Mouse (Mus musculus) kidney, postnatal 14 days (tissue): ENCODE data around the gene Rpap3.
A peak's percentile ranks its signal among the peaks of the same experiment; 100 is the strongest.
"Not testable (repeated sequence)": the region's sequence is repeated elsewhere in the genome, so short reads cannot be mapped to it uniquely, and the experiment has no call there.

Experiments
- DNase-seq: peaks from one replicate; pipeline ENCODE4 v3.0.0; 2022; ENCODE audit warnings: mixed read lengths

The Rpap3 gene

GRCm38 (mm10) chr15:97682053-97682452 is 23.6 kb downstream of the Rpap3 start:
- peak; percentile 65 for DNase-seq

- DNase-seq: peak; percentile 31
Observed at GRCm38 (mm10) chr15:97679991-97680681, 25.5 kb downstream of the Rpap3 start.

DNA sequence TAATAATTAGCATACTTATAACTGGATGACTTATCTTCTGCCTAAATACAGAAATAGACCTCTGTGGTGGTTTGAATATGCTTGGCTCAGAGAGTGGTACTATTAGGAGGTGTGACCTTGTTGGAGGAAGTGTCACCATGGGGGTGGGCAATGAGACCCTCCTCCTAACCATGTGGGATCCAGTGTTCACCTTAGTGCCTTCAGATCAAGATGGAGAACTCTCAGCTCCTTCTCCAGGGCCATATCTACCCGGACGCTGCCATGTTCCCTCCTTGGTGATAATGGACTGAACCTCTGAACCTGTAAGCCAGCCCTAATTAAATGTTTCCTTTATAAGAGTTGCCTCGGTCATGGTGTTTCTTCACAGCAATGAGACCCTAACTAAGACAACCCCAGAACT is 28.3 kb downstream of the Rpap3 start:
- no peak for DNase-seq

DNA sequence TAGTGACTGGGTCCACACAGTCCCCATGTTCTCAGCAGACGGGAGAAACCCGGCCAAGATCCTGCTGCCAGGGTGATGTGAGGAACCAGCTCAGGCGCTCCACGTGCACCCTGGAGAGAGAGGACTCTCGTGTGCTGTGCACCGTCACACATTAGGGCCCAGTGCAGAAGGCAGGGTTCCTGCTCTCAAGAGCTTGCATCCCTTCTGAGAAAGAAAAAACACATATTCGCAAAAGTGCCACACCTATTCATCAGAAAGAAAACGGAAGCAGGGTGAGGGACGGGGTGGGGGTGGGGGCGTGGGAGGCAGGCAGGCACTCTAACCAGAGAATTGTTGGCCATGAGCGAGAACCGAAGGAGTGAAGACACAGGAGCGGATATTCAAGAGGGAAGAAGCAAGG is 29.7 kb downstream of the Rpap3 start:
- no peak for DNase-seq

- no peak for DNase-seq
Observed at GRCm38 (mm10) chr15:97674423-97674822, 31.2 kb downstream of the Rpap3 start.

GRCm38 (mm10) chr15:97673256-97674000 is 32.2 kb downstream of the Rpap3 start:
- DNase-seq: no peak

DNA sequence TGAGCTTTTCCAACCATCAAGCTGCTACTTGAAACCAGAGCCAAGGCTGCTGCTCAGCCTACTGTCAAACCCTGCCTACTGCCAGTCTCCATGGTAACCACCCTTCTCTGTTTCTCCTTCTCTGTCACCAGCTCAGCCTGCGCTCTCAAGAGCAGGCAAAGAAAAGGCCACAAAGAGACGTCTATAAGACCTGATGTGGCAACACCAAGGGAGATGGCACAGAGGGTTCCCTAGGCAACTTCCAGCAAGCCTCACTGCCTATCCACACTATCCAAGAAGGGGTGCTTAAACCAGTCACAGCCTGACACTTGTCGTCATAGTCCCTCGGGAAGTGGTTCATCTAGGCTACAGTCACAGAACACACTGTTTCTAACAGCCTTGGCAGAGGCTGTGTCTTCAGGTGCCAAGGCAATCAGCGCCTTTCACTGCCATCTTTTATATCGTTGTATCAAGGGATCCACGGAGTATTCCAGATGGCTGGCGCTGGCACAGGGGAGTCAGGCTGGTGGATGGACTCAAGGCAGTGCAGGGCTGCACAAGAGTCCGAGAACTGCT is 33.3 kb downstream of the Rpap3 start:
- no peak for DNase-seq

GRCm38 (mm10) chr15:97670554-97670953 is 35.1 kb downstream of the Rpap3 start:
- no peak for DNase-seq

- not testable (repeated sequence) for DNase-seq
Observed at GRCm38 (mm10) chr15:97668158-97668877, 37.3 kb downstream of the Rpap3 start.

- DNase-seq: peak; percentile 73
Observed at GRCm38 (mm10) chr15:97667437-97667836, 38.2 kb downstream of the Rpap3 start.

DNA sequence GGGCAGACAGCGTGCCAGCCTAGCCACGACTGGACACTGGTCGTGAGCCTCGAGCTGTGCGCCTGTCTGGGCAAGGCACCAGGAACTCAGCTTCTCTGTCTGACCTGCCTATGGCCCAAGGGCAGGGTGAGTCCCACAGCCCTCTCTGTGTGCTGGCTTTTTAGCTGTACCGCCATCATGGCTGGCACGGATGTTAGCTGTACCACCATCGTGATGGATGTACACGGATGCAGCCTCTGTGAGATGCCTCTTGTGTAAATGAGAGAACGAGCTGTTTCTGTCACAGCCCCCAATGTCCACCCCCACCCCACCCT is 39.2 kb downstream of the Rpap3 start:
- DNase-seq: no peak

DNA sequence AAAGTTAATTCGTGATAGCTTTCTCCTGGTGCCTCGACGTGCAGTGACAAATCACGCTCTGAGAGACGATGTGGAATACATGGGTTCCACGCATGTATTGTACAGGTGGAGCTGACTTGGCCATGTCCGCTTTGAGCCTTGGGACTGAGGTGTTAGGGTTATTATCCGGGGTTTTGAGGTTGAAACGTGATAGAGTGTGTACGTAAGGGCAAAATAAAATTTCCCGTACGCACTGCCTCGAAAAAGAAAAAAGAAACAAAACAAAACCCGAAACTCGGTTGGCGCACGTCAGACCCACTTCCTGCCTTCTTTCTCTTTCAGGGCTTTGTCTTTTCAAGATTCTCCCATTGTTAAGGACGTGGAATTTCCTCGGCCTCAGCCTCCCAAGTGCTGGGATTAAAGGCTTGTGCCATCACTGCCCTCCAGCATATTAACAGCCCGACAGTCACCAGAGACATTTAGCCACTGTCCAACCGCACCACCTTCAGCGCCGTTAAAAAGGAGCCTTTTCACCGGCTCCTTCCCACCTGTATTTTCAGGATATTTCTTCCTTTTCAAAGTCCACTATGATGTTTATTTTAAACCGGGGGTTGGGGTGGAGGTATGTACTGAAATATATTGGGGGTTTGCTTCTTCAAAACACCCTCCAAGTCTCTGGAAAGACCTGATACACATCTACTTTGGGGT is 39.7 kb downstream of the Rpap3 start:
- no peak for DNase-seq

DNA sequence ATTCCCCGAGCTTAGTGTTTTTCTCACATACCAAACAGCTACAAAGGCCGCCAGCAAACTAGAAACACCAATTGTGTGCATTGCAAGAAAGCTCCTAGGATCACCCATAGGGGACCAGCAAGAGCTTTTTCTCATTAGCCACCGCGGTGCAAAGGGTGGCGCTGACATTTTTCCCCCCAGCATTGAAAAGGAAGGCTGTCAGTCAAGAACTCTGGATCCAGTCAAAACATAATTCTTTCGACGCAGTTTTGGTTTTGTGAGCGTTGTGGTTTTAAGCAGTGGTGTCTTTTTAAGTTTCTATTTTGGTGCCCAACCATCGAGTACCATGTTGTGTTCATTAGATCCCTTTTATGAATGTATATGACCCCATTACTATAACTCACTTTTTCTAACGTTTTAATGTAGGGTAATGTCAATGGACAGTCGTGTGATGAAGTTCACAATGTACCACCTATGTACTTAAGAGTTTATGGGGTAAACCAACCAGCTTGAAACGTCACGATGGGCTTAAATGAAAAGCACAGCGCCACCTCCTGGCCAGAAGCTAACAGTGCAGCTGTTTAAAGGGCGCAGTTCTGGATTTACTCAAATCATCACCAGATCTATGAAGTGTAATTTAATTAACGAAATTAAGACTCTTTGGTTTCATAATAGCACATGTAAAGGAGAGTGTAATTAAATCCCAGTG is 40.5 kb downstream of the Rpap3 start:
- no peak for DNase-seq

GRCm38 (mm10) chr15:97663750-97664406 is 41.7 kb downstream of the Rpap3 start:
- DNase-seq: peak; percentile 74

GRCm38 (mm10) chr15:97658755-97659116 is 46.9 kb downstream of the Rpap3 start:
- DNase-seq: no peak

- no peak for DNase-seq
Observed at GRCm38 (mm10) chr15:97657856-97658754, 47.5 kb downstream of the Rpap3 start.

DNA sequence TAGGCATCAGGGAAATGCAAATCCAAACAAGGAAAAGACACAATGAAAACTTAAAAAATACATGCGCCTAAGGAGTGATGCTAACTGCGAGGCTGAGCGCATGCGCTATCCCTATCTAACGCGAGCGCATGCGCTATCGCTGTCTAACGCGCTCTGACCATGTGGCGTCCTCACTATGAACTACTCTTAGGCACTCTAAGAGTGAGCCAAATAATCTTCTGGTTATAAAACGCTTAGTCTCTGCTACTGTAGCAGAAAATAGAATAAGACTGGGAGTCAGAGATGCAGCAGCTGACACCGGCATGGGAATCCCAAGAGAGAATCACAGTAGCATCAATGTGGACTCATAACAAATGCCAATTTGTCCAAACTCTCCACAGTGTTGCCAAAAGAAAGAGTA is 48.2 kb downstream of the Rpap3 start:
- DNase-seq: no peak

- no peak for DNase-seq
Observed at GRCm38 (mm10) chr15:97649726-97650125, 55.9 kb downstream of the Rpap3 start.

DNA sequence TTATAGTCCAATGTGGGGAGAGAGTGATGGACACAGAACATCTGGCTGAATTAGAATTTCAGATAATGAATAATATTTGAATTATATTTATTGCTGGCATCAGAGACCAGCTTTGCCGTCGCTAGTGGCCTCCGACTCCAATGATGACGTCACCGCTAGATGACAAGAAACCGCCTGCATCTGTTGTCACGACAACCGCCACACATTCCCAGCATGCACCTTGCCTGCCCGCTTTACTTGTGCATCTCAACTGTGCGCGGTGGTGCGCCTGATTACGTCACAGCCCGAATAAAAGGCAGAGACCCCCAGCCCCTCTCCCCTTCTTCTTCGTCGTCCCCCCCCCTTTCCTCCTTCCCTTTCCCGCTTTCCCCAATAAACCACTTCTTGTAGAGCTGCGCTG is 57.4 kb downstream of the Rpap3 start:
- DNase-seq: no peak

- DNase-seq: no peak
Observed at GRCm38 (mm10) chr15:97646426-97646825, 59.2 kb downstream of the Rpap3 start.

DNA sequence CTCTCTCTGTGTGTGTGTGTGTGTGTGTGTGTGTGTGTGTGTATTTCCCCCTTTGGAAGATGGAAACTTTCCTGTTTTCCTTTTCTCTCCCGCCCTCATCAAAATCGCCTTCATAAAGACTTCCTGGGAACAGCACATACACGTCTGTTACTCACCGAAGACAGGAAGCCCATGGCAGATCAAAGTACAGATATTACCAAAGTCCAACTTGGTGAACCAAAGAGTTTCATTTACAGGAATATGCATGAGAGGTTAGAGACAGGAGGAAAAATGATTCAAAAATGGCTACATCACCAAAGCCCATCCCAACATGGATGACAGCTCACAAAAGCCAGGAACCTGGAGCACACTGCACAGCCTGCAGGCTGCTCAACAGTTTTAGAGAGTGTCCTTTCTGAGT is 61.6 kb downstream of the Rpap3 start:
- DNase-seq: no peak
